Mouse (Mus musculus) liver, postnatal 0 days (tissue): ENCODE results near the gene Srms.

Source experiments
- CTCF ChIP-seq: sonication (generic); IDR thresholded peaks from 2 replicates; pipeline ENCODE4 v1.5.1; 2016; ENCODE audit warnings: antibody characterized with exemption, low read depth
- EP300 ChIP-seq: IDR thresholded peaks from 2 replicates; pipeline ENCODE4 v1.6.1; 2016; ENCODE audit warnings: antibody characterized with exemption, low read depth, mild to moderate bottlenecking

- TF ChIP-seq CTCF (no peak), EP300 (no peak)
Observed at GRCm38 (mm10) chr2:181159771-181160170, 53.2 kb downstream of the Srms start.
